Mouse (Mus musculus): ENCODE data around the gene Ptpro.

- TF ChIP-seq POLR2A (IDR thresholded peaks at IDR 0.05; ENCODE audit: borderline replicate concordance, extremely low read depth, low read depth, low read length) (no peak), CTCF (IDR thresholded peaks at IDR 0.05; ENCODE audit: insufficient read depth, low read length) (no peak)
Measured at GRCm38 (mm10) chr6:137317509-137317908, 65.4 kb downstream of the Ptpro start.
